Mouse (Mus musculus): ENCODE data around the gene Hepacam. TPM values are rescaled to one million over a fixed set of nuclear protein-coding genes. Genes with fewer than 3 reads are reported as not detected.

Hepacam gene
- total RNA-seq, 2 experiments from 2014 or later: 76.5 to 77.5 TPM

DNA sequence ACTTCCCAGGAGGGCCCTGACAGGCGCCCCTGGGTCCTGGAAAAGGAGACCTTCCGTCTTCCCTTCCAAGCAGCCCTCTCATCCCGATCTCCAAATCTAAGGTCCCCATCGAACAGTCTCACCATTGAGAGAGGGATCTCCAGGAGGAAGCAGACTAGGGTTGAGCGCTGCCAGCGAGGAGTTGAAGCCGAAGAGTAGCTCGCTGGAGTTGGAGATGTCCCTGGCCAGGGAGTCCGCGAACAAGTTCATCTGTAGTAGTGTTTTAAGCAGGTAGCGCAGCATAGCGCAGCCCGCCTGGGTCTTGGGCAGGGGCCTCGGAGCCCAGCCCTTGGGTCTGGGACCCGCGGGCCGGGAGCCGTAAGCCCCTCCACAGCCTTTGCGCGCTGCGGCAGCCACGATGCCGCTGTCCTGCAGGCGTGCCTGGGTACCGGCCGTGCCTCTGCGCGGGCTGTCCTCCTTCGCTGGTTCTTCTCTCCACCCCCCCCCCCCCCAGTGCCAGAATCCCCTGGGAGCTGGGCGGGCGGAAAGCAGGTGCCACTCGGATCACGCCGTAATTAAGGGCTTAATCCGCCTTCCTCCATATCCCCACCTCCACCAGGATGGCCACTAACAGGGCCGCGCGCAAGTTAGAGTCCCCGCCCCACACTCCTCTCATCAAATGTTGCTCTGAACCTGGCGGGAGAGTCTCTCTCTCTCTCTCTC lies 65.7 kb downstream of the Hepacam start, which contains the start of gene Robo3:
Gene Robo3 (minus strand): TSS at position 527 of the 702 bp plus-strand sequence.
- no peak for DNase-seq (ENCODE audit: extremely low spot score in 1 of 2, low spot score in 1 of 2)

DNA sequence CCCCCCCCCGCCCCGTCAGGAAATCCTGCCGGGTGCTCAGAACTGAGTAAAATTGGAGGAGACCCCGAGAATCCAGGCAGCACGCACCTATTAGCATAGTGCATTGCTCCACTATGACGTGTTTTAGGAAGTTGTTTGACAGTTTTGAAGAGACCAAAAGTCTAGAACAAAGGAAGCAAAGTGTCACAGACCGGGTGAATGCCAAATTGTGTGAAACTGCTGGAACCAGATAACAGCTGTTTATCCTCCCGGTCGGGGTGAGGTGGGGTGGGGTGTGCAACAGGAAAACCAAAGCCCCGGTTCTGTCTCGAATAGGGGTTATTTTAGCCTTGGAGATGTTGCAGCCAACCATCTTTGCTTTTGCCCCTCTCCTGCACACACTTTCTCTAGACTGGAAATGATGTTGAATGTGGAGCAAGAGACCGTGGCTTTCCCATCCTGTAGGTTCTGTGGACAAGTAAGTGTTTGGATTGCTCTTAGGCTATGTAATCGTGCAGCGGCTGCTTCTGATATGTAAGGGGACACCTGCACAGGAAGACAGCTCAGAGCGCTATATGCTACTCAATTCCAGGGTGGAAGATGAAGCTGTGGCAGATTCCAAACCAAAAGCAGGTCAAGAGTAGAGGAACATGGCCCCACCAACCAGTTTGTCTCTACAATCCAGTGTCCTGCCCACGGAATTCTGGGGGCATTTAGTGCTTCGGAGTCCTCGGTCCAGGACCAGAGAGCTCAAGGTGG lies 66.8 kb downstream of the Hepacam start:
- no peak for DNase-seq (ENCODE audit: extremely low spot score in 1 of 2, low spot score in 1 of 2)

DNA sequence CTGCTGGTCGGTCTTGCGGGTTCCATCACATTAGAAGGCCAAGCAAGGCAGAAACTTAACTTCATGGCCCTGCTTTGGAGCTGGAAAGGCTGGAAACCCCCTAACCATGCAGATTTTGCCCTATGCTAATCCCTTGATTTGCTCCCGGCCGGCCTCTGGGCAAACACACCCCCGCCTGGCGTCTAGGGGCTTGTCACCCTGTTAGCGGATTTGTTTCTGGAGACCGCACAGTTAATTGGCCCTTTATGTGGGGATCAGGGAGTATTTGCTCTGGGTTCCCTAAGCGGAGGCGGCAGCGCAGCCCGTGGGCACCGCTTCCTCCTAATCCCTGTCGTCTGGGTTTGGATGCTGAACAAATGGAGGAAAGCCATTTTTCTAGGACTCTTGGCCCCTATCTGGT lies 67.8 kb downstream of the Hepacam start:
- DNase-seq (ENCODE audit: extremely low spot score in 1 of 2, low spot score in 1 of 2): no peak

DNA sequence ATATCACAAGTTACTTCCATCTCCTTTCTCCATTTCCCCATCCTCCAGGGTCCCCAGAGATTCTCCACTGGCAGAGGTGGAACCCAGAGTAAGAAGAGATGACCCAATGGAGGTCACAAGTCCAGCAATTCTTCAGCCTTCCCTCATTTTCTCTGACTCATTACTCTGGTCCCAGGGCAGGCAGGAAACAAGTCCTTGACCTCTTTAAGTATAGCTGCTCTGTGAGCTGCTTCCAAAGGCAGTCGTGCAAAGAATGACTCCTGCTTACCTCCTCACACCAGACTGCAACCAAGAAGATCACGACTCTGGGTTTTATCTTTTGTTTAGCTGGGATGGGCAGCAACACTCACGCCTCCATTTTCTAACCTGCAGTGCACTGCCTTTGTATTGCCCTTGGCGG lies 68.5 kb downstream of the Hepacam start:
- no peak for DNase-seq (ENCODE audit: extremely low spot score in 1 of 2, low spot score in 1 of 2)

Other genes with a start within 250 kb of the Hepacam start
- gene Pknox2, start 219.9 kb upstream of the Hepacam start, total RNA-seq (2021): 10 to 100 TPM; 29.3 to 41.2 TPM
- 1 to 10 TPM; 7.9 to 8.5 TPM for gene Tmem218, start 159.1 kb upstream of the Hepacam start, total RNA-seq (2021)
- gene Slc37a2, start 111.6 kb upstream of the Hepacam start, total RNA-seq (2021): 1 to 10 TPM; 1.5 to 2.1 TPM
- 1 to 10 TPM; 1.4 to 2.2 TPM for gene Ccdc15, start 18.9 kb upstream of the Hepacam start, total RNA-seq (2021)
- gene Robo4, start 34.5 kb downstream of the Hepacam start, total RNA-seq (2021): 1 to 10 TPM; 5.3 to 6.7 TPM
- gene Robo3, start 65.9 kb downstream of the Hepacam start, total RNA-seq (2021): 10 to 100 TPM; 10.2 to 20.0 TPM
- 10 to 100 TPM; 20.0 to 21.6 TPM for gene Msantd2, start 122.0 kb downstream of the Hepacam start, total RNA-seq (2021)
- 10 to 100 TPM; 17.2 to 17.8 TPM for gene Esam, start 160.7 kb downstream of the Hepacam start, total RNA-seq (2021)
- 1 to 10 TPM; 2.8 to 4.4 TPM for gene Vsig2, start 171.9 kb downstream of the Hepacam start, total RNA-seq (2021)
- gene Nrgn, start 185.6 kb downstream of the Hepacam start, total RNA-seq (2021): 1,000 to 10,000 TPM; 1,702 to 1,721 TPM
- 10 to 100 TPM; 11.7 to 12.3 TPM for gene Siae, start 188.3 kb downstream of the Hepacam start, total RNA-seq (2021)
- 1 to 10 TPM; 2.3 to 2.8 TPM for gene Spa17, start 246.4 kb downstream of the Hepacam start, total RNA-seq (2021)

Measured in layer of hippocampus, postnatal 25 days (tissue).